Mouse (Mus musculus) lung, postnatal 0 days (tissue): Measurements from ENCODE around the gene Trap1a. TPM values are rescaled to one million over a fixed set of nuclear protein-coding genes. Genes with fewer than 3 reads are reported as not detected.

Source experiments
- ATAC-seq: fragments of 200-750 bp; cut with Nextera tagmentation; 2 replicates; pipeline ENCODE4 v1.8.0; 2017; ENCODE audit warnings: moderate library complexity
- DNase-seq: peaks from one replicate; pipeline ENCODE4 v3.0.0-alpha.2; 2016; ENCODE audit warnings: low spot score
- H3K27ac ChIP-seq: fragments of 300-500 bp; sonication (generic); 2 replicates; pipeline ENCODE4 v1.5.1; 2014; ENCODE audit warnings: antibody characterized with exemption, mild to moderate bottlenecking, low read length, mixed read lengths
- H3K27me3 ChIP-seq: fragments of 300-500 bp; sonication (generic); replicated peaks from 2 replicates; pipeline ENCODE4 v1.6.1; 2014; ENCODE audit warnings: low read length, mixed read lengths; ENCODE audit not compliant: insufficient read depth
- H3K36me3 ChIP-seq: fragments of 300-500 bp; sonication (generic); 2 replicates; pipeline ENCODE4 v1.6.1; 2014; ENCODE audit warnings: low read length, mixed read lengths; ENCODE audit not compliant: insufficient read depth
- H3K4me1 ChIP-seq: fragments of 300-500 bp; sonication (generic); 2 replicates; pipeline ENCODE4 v1.6.1; 2014; ENCODE audit warnings: antibody characterized with exemption, low read depth, low read length, mixed read lengths; ENCODE audit not compliant: insufficient read depth
- H3K4me2 ChIP-seq: fragments of 300-500 bp; sonication (generic); replicated peaks from 2 replicates; pipeline ENCODE4 v1.6.1; 2014; ENCODE audit warnings: low read depth, mild to moderate bottlenecking, low read length, moderate library complexity, mixed read lengths
- H3K4me3 ChIP-seq: fragments of 300-500 bp; sonication (generic); 2 replicates; pipeline ENCODE4 v1.5.1; 2014; ENCODE audit warnings: low read depth, low read length
- H3K9ac ChIP-seq: fragments of 300-500 bp; sonication (generic); replicated peaks from 2 replicates; pipeline ENCODE4 v1.6.1; 2014; ENCODE audit warnings: low read depth, mild to moderate bottlenecking
- H3K9me3 ChIP-seq: fragments of 300-500 bp; sonication (generic); 2 replicates; pipeline ENCODE4 v1.6.1; 2016; ENCODE audit warnings: low read length, mixed read lengths
- CTCF ChIP-seq: IDR thresholded peaks from 2 replicates; pipeline ENCODE4 v1.5.1; 2016; ENCODE audit warnings: antibody characterized with exemption, mild to moderate bottlenecking
- EP300 ChIP-seq: IDR thresholded peaks from 2 replicates; pipeline ENCODE4 v1.6.1; 2016; ENCODE audit warnings: antibody characterized with exemption, mild to moderate bottlenecking, control low read depth
- WGBS: fragments of 180-500 bp; shearing (Covaris S2); extraction: QIAGEN DNeasy Blood & Tissue Kit; methylation state at CpG from one replicate; pipeline ENCODE4 v1.1.7; 2014; 5-methylcytosine and 5-hydroxymethylcytosine counted together
- polyA plus RNA-seq: library from polyadenylated mRNA; unstranded; fragments of >200 nt; fragmentation: Nextera tagmentation; extraction: Ambion mirVana; gene quantifications from 2 replicates; pipeline ENCODE4 v1.2.1, GENCODE M21; 2015

The Trap1a gene
- polyA plus RNA-seq, 1 experiment from 2014 or later, result 0.13 TPM

DNA sequence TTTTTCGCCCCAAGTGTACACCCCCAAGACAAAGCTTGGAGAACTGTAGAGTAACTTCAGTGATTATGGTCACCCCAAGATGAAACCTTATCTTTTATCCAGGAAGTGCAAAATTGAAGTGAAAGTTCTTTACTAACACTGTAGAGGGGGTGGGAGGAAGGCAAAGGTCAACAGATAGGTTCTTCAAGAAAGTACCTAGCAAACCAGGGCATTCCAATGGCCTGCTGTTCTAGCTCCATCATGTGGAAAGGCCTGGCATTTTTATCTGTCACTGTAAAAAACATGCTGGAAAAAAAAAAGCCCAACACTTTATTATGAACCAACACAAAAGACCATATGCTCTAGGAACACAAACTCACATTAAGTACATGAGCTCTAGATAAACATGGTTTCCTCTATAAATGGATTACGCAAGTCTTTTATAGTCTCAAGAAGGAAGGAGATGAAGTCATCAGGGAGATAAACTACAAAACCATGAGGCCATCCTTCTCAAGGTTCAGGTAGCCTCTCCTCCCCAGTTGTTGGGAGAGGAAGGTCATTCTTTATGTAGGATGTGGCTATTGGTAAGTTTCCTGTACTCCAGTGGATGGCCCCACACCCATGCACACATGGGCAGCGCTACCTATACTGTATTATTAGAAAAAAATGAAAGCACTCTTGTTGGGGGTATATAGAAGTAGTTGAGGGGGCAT is 33.5 kb downstream of the Trap1a start:
- Histone ChIP-seq H3K9me3 (no peaks in the 10 kb centered on the region), H3K27ac (no peak overlapping the region), H3K4me1 (no peaks in the 10 kb centered on the region), H3K9ac (no peak overlapping the region), H3K36me3 (no peaks in the 10 kb centered on the region), H3K4me3 (no peak overlapping the region), H3K4me2 (no peak overlapping the region), H3K27me3 (no peaks in the 10 kb centered on the region)
- TF ChIP-seq CTCF (peak; percentile 54), EP300 (no peak; the same call in 1 of the 2 replicates)
- DNase-seq, result peak; percentile 37
- 80% methylated on average over 3 of the region's 3 CpGs for WGBS
- ATAC-seq, result peak; percentile 26

GRCm38 (mm10) chrX:139367529-139367908 is 34.0 kb downstream of the Trap1a start:
- Histone ChIP-seq H3K4me3 (no peak overlapping the region), H3K9ac (no peak overlapping the region), H3K4me1 (no peaks in the 10 kb centered on the region), H3K27ac (no peak overlapping the region), H3K36me3 (no peaks in the 10 kb centered on the region), H3K4me2 (no peak overlapping the region), H3K27me3 (no peaks in the 10 kb centered on the region), H3K9me3 (no peaks in the 10 kb centered on the region)
- DNase-seq (no peak), ATAC-seq (peak; percentile 33; the same call in 1 of the 2 replicates)
- TF ChIP-seq CTCF, result no peak
- TF ChIP-seq EP300, result no peak

DNA sequence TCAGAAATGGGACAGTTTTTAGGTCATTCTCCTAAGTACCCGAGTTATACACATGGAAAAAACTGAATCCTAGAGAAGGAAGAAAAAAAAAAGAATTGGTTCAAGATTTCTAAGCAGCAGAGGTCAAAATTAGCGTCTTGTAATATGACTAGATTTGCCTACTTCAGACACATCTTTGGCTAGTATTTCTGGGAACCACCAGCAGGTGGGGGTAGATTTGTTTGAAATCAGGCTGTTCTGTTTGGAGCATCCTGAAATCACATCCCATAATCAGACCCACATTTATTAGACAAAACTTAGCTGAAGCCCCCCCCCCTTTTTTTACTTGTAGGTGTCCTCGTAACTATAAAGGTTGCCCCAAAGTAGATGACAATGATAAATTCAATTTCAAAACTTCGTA is 35.6 kb downstream of the Trap1a start:
- Histone ChIP-seq H3K27ac (no peak overlapping the region), H3K27me3 (no peaks in the 10 kb centered on the region), H3K4me1 (no peaks in the 10 kb centered on the region), H3K4me2 (no peak overlapping the region), H3K9ac (no peak overlapping the region), H3K36me3 (no peaks in the 10 kb centered on the region), H3K4me3 (no peak overlapping the region), H3K9me3 (no peaks in the 10 kb centered on the region)
- 42% methylated on average over 4 of the region's 4 CpGs for WGBS
- TF ChIP-seq CTCF (peak; percentile 53), EP300 (no peak)
- DNase-seq, result no peak
- no peak for ATAC-seq

GRCm38 (mm10) chrX:139372665-139373064 is 39.2 kb downstream of the Trap1a start:
- Histone ChIP-seq H3K9ac (no peak overlapping the region), H3K27me3 (no peaks in the 10 kb centered on the region), H3K4me1 (no peaks in the 10 kb centered on the region), H3K9me3 (no peaks in the 10 kb centered on the region), H3K27ac (no peak overlapping the region), H3K4me2 (no peak overlapping the region), H3K4me3 (no peak overlapping the region), H3K36me3 (no peaks in the 10 kb centered on the region)
- TF ChIP-seq CTCF (peak; percentile 50), EP300 (no peak)
- DNase-seq (peak; percentile 19), ATAC-seq (no peak)

Other genes with a start within 250 kb of the Trap1a start
- 0.88 and 1.5 TPM in 2 replicates for gene Serpina7, start 248.4 kb upstream of the Trap1a start, polyA plus RNA-seq
- not detected in 2 replicates for gene 4930513O06Rik, start 247.4 kb upstream of the Trap1a start, polyA plus RNA-seq
- gene 4933428M09Rik, start 154.5 kb upstream of the Trap1a start, polyA plus RNA-seq, result 0.13 TPM in 1 of 2 replicates, not detected in the other
- gene Mum1l1, start 123.6 kb upstream of the Trap1a start, polyA plus RNA-seq, result 14.6 and 17.2 TPM in 2 replicates
- gene D330045A20Rik, start 146.7 kb downstream of the Trap1a start, polyA plus RNA-seq, result 0.07 and 0.13 TPM in 2 replicates
- 4.6 and 4.9 TPM in 2 replicates for gene Rnf128, start 229.6 kb downstream of the Trap1a start, polyA plus RNA-seq